In the genomic region with DNA sequence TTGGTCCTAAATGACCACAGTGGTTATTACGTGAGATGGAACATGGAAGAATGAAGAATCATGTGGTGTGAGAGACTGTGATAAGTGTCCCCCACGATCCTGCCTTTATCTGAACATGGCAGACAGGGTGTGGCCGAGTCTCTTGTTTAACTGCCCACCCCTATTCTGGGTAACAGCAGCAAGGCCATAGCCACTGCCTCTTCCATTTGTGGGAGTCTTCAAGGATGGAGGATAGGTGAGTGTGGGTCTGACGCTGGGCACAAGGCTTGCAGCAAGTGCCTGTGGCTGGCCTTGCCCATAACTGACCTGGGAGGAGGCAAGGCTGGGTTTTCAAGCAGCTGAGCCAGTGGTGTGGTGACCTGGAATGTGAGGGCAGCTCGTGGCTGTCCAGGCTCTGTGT, we compare ENCODE assay signal across 12 mouse cellular contexts. TPM values are rescaled to one million over a fixed set of nuclear protein-coding genes. Genes with fewer than 3 reads are reported as not detected.
DNase-seq lines count a peak whose midpoint lies in the region; ATAC-seq and TF ChIP-seq lines count a peak whose summit lies in the region.
"Had no signal": no experiment of that assay in that cellular context is flagged by ENCODE, and none has a peak within 500 bp of the region (broad histone marks: within the 10 kb centered on the region; RNA-seq: fewer than 3 reads in every experiment).

No protein-coding gene starts in this region.

- TF ChIP-seq POLR2A in heart, adult 2 months (IDR thresholded peaks at IDR 0.05; ENCODE audit: insufficient read depth, low read depth, low read length) = no peak

- no peak for TF ChIP-seq CTCF in heart, adult 2 months (IDR thresholded peaks at IDR 0.05)

- no peaks in the 10 kb centered on the region for H3K4me1 ChIP-seq in heart, embryonic 11.5 days (ENCODE audit: control insufficient read depth, insufficient read depth, low read length)
- no peaks in the 10 kb centered on the region for H3K4me1 ChIP-seq in heart, adult 2 months (ENCODE audit: control insufficient read depth, insufficient read depth, low read length)
- peaks cover 18% of the 10 kb centered on the region for H3K4me1 ChIP-seq in midbrain, embryonic 16.5 days (ENCODE audit: control insufficient read depth, insufficient read depth, low read length)
- peaks cover 64% of the 10 kb centered on the region for H3K4me1 ChIP-seq in midbrain, embryonic 13.5 days (replicated peaks)

- peak overlapping the region; percentile 74 for H3K9ac ChIP-seq in heart, embryonic 11.5 days (ENCODE audit: low read depth, low read length)
- no peak overlapping the region for H3K9ac ChIP-seq in heart, adult 2 months (ENCODE audit: low read depth, low read length)
- H3K9ac ChIP-seq in midbrain, embryonic 16.5 days (ENCODE audit: low read depth, low read length) = 0 out of 2 replicates have a peak overlapping the region, but pooled peaks have one; percentile 7
- H3K9ac ChIP-seq in midbrain, embryonic 13.5 days (replicated peaks) = no peak overlapping the region

- H3K27ac ChIP-seq in heart, embryonic 11.5 days (ENCODE audit: low read depth, low read length) = peak overlapping the region; percentile 58; the same call in 1 of the 2 replicates
- no peak overlapping the region for H3K27ac ChIP-seq in heart, adult 2 months
- peak overlapping the region; percentile 18; the same call in 1 of the 2 replicates for H3K27ac ChIP-seq in midbrain, embryonic 16.5 days (ENCODE audit: low read length)
- no peak overlapping the region; the same call in 1 of the 2 replicates for H3K27ac ChIP-seq in midbrain, embryonic 13.5 days

- H3K4me3 ChIP-seq in heart, embryonic 11.5 days (ENCODE audit: low read depth, low read length) = peak overlapping the region; percentile 40
- no peak overlapping the region for H3K4me3 ChIP-seq in heart, adult 2 months
- no peak overlapping the region for H3K4me3 ChIP-seq in midbrain, embryonic 16.5 days (ENCODE audit: low read depth, low read length)
- no peak overlapping the region for H3K4me3 ChIP-seq in midbrain, embryonic 13.5 days (replicated peaks)

- no peaks in the 10 kb centered on the region for H3K79me2 ChIP-seq in heart, adult 2 months (replicated peaks; ENCODE audit: control insufficient read depth, insufficient read depth, low read length)

- no peak for DNase-seq in heart, adult 2 months
- peak; percentile 88 for DNase-seq in liver
- DNase-seq in spleen, postnatal 4 days (ENCODE audit: low spot score in 2 of 2) = peak; percentile 72 to 74
- DNase-seq in right cerebral cortex, postnatal 36 days (ENCODE audit: low spot score in 2 of 2) = no peak
- no peak for DNase-seq in urinary bladder, postnatal 10 days (ENCODE audit: low spot score)
- DNase-seq: heart, postnatal 4 days; kidney, postnatal 25 days; left cerebral cortex, postnatal 4 days; right cerebral cortex, adult 18-20 months had no signal

- no peaks in the 10 kb centered on the region for H3K36me3 ChIP-seq in heart, embryonic 11.5 days (ENCODE audit: control insufficient read depth, insufficient read depth, low read length)
- no peaks in the 10 kb centered on the region for H3K36me3 ChIP-seq in heart, adult 2 months (ENCODE audit: control insufficient read depth, insufficient read depth, low read length)
- H3K36me3 ChIP-seq in midbrain, embryonic 16.5 days (ENCODE audit: control insufficient read depth, insufficient read depth, low read length) = no peaks in the 10 kb centered on the region
- peaks cover 3% of the 10 kb centered on the region; the same call in 1 of the 2 replicates for H3K36me3 ChIP-seq in midbrain, embryonic 13.5 days

- peak; percentile 91 for ATAC-seq in heart, embryonic 11.5 days (replicated peaks; ENCODE audit: insufficient number of reproducible peaks, low FRiP score, low TSS enrichment)
- ATAC-seq in midbrain, embryonic 16.5 days = no peak
- ATAC-seq in midbrain, embryonic 13.5 days = no peak

- intact Hi-C loops in heart, adult 2 months (cut with DNase I) = no loop called here

- no peaks in the 10 kb centered on the region for H3K27me3 ChIP-seq in heart, embryonic 11.5 days (ENCODE audit: control insufficient read depth, insufficient read depth, low read length)
- no peaks in the 10 kb centered on the region; the same call in 1 of the 2 replicates for H3K27me3 ChIP-seq in heart, adult 2 months (ENCODE audit: control insufficient read depth, insufficient read depth, low read length)
- H3K27me3 ChIP-seq in midbrain, embryonic 16.5 days (ENCODE audit: control insufficient read depth, insufficient read depth, low read depth, low read length) = no peaks in the 10 kb centered on the region
- no peaks in the 10 kb centered on the region for H3K27me3 ChIP-seq in midbrain, embryonic 13.5 days

- no peak for TF ChIP-seq EP300 in heart, adult 2 months (IDR thresholded peaks at IDR 0.05; ENCODE audit: insufficient read depth, low read depth, low read length)

- H3K9me3 ChIP-seq in heart, embryonic 11.5 days (replicated peaks; ENCODE audit: control insufficient read depth, low read length) = no peaks in the 10 kb centered on the region
- no peaks in the 10 kb centered on the region for H3K9me3 ChIP-seq in midbrain, embryonic 16.5 days (replicated peaks; ENCODE audit: control insufficient read depth, low read length, poor library complexity, severe bottlenecking)
- no peaks in the 10 kb centered on the region for H3K9me3 ChIP-seq in midbrain, embryonic 13.5 days

- H3K4me2 ChIP-seq in heart, embryonic 11.5 days = peak overlapping the region; percentile 50
- no peak overlapping the region for H3K4me2 ChIP-seq in midbrain, embryonic 16.5 days (ENCODE audit: low read length)
- no peak overlapping the region for H3K4me2 ChIP-seq in midbrain, embryonic 13.5 days (replicated peaks)

- 48% methylated on average over 5 of the region's 5 CpGs for WGBS in heart, embryonic 11.5 days (ENCODE audit: insufficient replicate concordance)
- 59% methylated on average over 5 of the region's 5 CpGs for WGBS in heart, adult 2 months
- 73% methylated on average over 5 of the region's 5 CpGs for WGBS in midbrain, embryonic 16.5 days
- WGBS in midbrain, embryonic 13.5 days = 83% methylated on average over 5 of the region's 5 CpGs

RNA-seq across cellular contexts. Expression of a gene that starts 49.4 kb away (rescaled TPM):
- 11.9 and 16.4 TPM in 2 replicates for polyA plus RNA-seq in heart, embryonic 11.5 days (2014; fragmentation: Nextera tagmentation; extraction: Ambion mirVana)
- total RNA-seq in heart, adult 2 months (2021) = under 1 TPM; 0.16 to 0.39 TPM
- polyA plus RNA-seq in heart, adult 2 months (2012; rRNA removed) = 0.25 and 0.47 TPM in 2 replicates
- 166 and 197 TPM in 2 replicates for polyA plus RNA-seq in midbrain, embryonic 16.5 days (2015; fragmentation: Nextera tagmentation; extraction: Ambion mirVana)
- 200 and 208 TPM in 2 replicates for polyA plus RNA-seq in midbrain, embryonic 13.5 days (2015; fragmentation: Nextera tagmentation; extraction: Ambion mirVana)

Comparison
In these comparisons a context has a peak if more than half of its experiments do, and no peak if none do; other contexts are left out.
1. H3K27ac ChIP-seq: peak in heart, embryonic 11.5 days (single experiment) and midbrain, embryonic 16.5 days (single experiment); none in heart, adult 2 months (single experiment) and midbrain, embryonic 13.5 days (single experiment).
2. H3K9ac ChIP-seq: peak in heart, embryonic 11.5 days (single experiment) and midbrain, embryonic 16.5 days (single experiment); none in heart, adult 2 months (single experiment) and midbrain, embryonic 13.5 days (single experiment).
3. DNase-seq: peak in liver (single experiment) and spleen, postnatal 4 days (2 of 2); none in heart, adult 2 months (0 of 2), right cerebral cortex, postnatal 36 days (0 of 2) and urinary bladder, postnatal 10 days (single experiment).